Mouse (Mus musculus) lung, embryonic 16.5 days (tissue): ENCODE results near the gene Commd1. TPM values are rescaled to one million over a fixed set of nuclear protein-coding genes. Genes with fewer than 3 reads are reported as not detected.

Experiments
- ATAC-seq: fragments of 200-750 bp; cut with Nextera tagmentation; 2 replicates; pipeline ENCODE4 v1.8.0; 2017; ENCODE audit warnings: low read depth, mild to moderate bottlenecking, moderate library complexity
- H3K27ac ChIP-seq: fragments of 300-500 bp; sonication (generic); 2 replicates; pipeline ENCODE4 v1.5.1; 2014; ENCODE audit warnings: mild to moderate bottlenecking, control low read depth, low read length
- H3K27me3 ChIP-seq: fragments of 300-500 bp; sonication (generic); 2 replicates; pipeline ENCODE4 v1.6.1; 2014; ENCODE audit warnings: low read depth, low read length, mixed read lengths; ENCODE audit not compliant: control insufficient read depth, insufficient read depth
- H3K36me3 ChIP-seq: fragments of 300-500 bp; sonication (generic); 2 replicates; pipeline ENCODE4 v1.6.1; 2014; ENCODE audit warnings: low read length; ENCODE audit not compliant: control insufficient read depth, insufficient read depth
- H3K4me1 ChIP-seq: fragments of 300-500 bp; sonication (generic); replicated peaks from 2 replicates; pipeline ENCODE4 v1.6.1; 2014; ENCODE audit warnings: low read length, mixed read lengths; ENCODE audit not compliant: control insufficient read depth, insufficient read depth
- H3K4me2 ChIP-seq: fragments of 300-500 bp; sonication (generic); 2 replicates; pipeline ENCODE4 v1.6.1; 2014; ENCODE audit warnings: low read depth, low read length, control low read depth
- H3K4me3 ChIP-seq: fragments of 300-500 bp; sonication (generic); 2 replicates; pipeline ENCODE4 v1.5.1; 2014; ENCODE audit warnings: mild to moderate bottlenecking, low read length, control low read depth
- H3K9ac ChIP-seq: fragments of 300-500 bp; sonication (generic); 2 replicates; pipeline ENCODE4 v1.6.1; 2014; ENCODE audit warnings: low read length, control low read depth
- H3K9me3 ChIP-seq: fragments of 300-500 bp; sonication (generic); 2 replicates; pipeline ENCODE4 v1.6.1; 2016; ENCODE audit warnings: low read length; ENCODE audit not compliant: control insufficient read depth
- WGBS: fragments of 180-500 bp; shearing (Covaris S2); extraction: QIAGEN DNeasy Blood & Tissue Kit; methylation state at CpG from one replicate; pipeline ENCODE4 v1.1.7; 2014; 5-methylcytosine and 5-hydroxymethylcytosine counted together
- polyA plus RNA-seq: library from polyadenylated mRNA; unstranded; fragments of >200 nt; fragmentation: Nextera tagmentation; extraction: Ambion mirVana; gene quantifications from 2 replicates; pipeline ENCODE4 v1.2.1, GENCODE M21; 2015

The Commd1 gene
- polyA plus RNA-seq, 1 experiment from 2014 or later, result 381 TPM

DNA sequence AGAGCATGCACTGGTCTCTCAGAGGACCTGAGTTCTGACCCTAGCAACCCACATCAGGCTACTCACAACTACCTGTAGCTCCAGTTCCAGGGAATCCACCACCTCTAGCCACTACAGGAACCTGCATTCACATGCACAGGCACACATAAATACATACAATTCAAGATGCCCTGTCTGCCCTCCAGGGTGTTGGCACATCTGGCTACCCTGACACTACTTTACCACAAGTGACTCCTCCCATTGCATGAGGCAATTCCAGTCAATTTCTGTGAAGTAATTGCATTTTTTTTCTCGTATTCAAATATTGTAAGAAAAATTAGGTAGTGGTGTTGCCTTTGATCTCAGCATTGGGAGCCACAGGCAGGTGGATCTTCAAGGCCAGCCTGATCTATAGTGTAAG, 3.0 kb downstream of the Commd1 start:
- Histone ChIP-seq H3K27me3 (no peaks in the 10 kb centered on the region), H3K9me3 (peaks cover 1% of the 10 kb centered on the region; the same call in 1 of the 2 replicates), H3K36me3 (peaks cover 6% of the 10 kb centered on the region; the same call in 1 of the 2 replicates), H3K27ac (no peak overlapping the region), H3K4me2 (no peak overlapping the region), H3K9ac (no peak overlapping the region), H3K4me1 (peaks cover 13% of the 10 kb centered on the region), H3K4me3 (no peak overlapping the region)
- no peak for ATAC-seq
- WGBS, result 77% methylated on average over 1 of the region's 1 CpGs

DNA sequence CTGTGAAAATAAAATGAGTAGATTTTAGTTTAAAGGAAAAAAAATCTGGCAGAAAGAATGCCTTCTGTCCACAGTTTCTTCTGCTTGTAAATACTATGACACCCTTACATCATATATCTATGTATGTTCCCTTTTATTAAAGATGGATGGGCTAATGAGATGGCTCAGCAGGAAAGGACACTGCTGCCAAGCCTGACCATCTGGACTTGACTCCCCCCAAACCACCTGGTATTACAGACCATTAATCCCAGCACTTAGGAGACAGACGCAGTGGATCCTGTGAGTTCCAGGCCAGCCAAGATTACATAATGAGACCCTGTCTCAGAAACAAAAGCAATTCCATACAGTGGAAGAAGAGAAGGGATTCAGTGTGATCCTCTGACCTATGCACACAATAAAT, 3.5 kb downstream of the Commd1 start:
- 56% methylated on average over 1 of the region's 1 CpGs for WGBS
- peaks cover 3% of the 10 kb centered on the region; the same call in 1 of the 2 replicates for H3K9me3 ChIP-seq

GRCm38 (mm10) chr11:22978215-22978614, 4.0 kb downstream of the Commd1 start:
- Histone ChIP-seq H3K4me1 (peaks cover 16% of the 10 kb centered on the region), H3K27me3 (no peaks in the 10 kb centered on the region), H3K27ac (no peak overlapping the region), H3K36me3 (peaks cover 12% of the 10 kb centered on the region; the same call in 1 of the 2 replicates), H3K4me2 (no peak overlapping the region), H3K9me3 (peaks cover 3% of the 10 kb centered on the region; the same call in 1 of the 2 replicates), H3K4me3 (no peak overlapping the region), H3K9ac (no peak overlapping the region)
- ATAC-seq, result no peak
- 92% methylated on average over 3 of the region's 3 CpGs for WGBS

More for the DNA sequence above, 3.5 kb downstream of the Commd1 start:
- H3K27ac ChIP-seq, result no peak overlapping the region
- ATAC-seq, result no peak
- H3K27me3 ChIP-seq, result no peaks in the 10 kb centered on the region
- peaks cover 16% of the 10 kb centered on the region for H3K4me1 ChIP-seq
- H3K4me3 ChIP-seq, result no peak overlapping the region
- peaks cover 11% of the 10 kb centered on the region; the same call in 1 of the 2 replicates for H3K36me3 ChIP-seq
- H3K4me2 ChIP-seq, result no peak overlapping the region
- H3K9ac ChIP-seq, result no peak overlapping the region

DNA sequence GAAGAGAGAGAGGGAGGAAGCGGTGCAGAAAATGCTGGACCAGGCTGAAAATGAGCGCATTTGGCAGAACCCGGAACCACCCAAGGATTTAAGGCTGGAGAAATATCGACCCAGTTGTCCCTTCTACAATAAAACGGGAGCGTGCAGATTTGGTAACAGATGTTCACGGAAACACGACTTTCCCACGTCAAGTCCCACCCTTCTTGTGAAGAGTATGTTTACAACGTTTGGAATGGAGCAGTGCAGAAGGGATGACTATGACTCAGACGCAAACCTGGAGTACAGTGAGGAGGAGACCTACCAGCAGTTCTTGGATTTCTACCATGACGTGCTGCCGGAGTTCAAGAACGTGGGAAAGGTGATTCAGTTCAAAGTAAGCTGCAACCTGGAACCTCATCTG, 8.6 kb downstream of the Commd1 start:
- Histone ChIP-seq H3K27me3 (no peaks in the 10 kb centered on the region), H3K4me2 (peak overlapping the region; percentile 61), H3K4me3 (peak overlapping the region; percentile 64), H3K9ac (peak overlapping the region; percentile 63), H3K4me1 (peaks cover 9% of the 10 kb centered on the region; the same call in 1 of the 2 replicates), H3K27ac (peak overlapping the region; percentile 60), H3K36me3 (peaks cover 17% of the 10 kb centered on the region; the same call in 1 of the 2 replicates), H3K9me3 (peaks cover 19% of the 10 kb centered on the region)
- 45% methylated on average over 14 of the region's 14 CpGs for WGBS
- ATAC-seq, result no peak

DNA sequence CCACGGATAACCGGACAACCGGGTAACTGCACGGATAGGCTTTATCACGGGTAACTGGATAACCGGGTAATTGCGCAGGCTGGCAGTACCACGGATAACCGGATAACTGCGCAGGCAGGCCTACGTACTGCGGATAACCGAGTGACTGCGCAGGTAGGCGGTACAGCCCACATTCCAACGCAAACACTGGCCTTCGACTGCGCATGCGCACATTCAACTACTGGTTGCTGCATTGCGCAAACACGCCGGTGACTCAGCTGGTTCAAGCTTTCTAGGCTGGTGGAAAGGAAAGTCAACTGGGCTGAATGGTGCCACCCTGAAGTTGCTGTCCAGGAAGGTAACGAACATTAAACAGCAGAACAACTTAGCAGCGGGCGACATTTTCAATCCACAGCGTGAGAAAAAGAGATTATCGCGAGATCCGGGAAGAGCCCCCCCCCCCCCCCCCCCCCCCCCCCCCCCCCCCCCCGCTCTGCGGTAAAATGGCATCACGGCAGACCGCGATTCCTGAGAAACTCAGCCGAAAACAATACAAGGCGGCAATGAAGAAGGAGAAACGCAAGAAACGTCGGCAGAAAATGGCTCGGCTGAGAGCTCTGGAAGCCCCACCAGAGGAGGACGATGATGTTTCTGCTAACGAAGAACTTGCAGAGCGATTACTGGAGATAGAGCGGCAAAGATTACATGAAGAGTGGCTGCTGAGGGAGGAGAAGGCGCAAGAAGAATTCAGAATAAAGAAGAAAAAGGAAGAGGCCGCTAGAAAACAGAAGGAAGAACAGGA, 9.2 kb downstream of the Commd1 start:
- ATAC-seq, result peak; percentile 72
- Histone ChIP-seq H3K36me3 (peaks cover 17% of the 10 kb centered on the region; the same call in 1 of the 2 replicates), H3K27me3 (no peaks in the 10 kb centered on the region), H3K27ac (peak overlapping the region; percentile 78), H3K4me1 (peaks cover 9% of the 10 kb centered on the region; the same call in 1 of the 2 replicates), H3K9me3 (peaks cover 19% of the 10 kb centered on the region), H3K4me2 (peak overlapping the region; percentile 71), H3K4me3 (peak overlapping the region; percentile 64), H3K9ac (peak overlapping the region; percentile 71)
- 49% methylated on average over 42 of the region's 46 CpGs for WGBS

DNA sequence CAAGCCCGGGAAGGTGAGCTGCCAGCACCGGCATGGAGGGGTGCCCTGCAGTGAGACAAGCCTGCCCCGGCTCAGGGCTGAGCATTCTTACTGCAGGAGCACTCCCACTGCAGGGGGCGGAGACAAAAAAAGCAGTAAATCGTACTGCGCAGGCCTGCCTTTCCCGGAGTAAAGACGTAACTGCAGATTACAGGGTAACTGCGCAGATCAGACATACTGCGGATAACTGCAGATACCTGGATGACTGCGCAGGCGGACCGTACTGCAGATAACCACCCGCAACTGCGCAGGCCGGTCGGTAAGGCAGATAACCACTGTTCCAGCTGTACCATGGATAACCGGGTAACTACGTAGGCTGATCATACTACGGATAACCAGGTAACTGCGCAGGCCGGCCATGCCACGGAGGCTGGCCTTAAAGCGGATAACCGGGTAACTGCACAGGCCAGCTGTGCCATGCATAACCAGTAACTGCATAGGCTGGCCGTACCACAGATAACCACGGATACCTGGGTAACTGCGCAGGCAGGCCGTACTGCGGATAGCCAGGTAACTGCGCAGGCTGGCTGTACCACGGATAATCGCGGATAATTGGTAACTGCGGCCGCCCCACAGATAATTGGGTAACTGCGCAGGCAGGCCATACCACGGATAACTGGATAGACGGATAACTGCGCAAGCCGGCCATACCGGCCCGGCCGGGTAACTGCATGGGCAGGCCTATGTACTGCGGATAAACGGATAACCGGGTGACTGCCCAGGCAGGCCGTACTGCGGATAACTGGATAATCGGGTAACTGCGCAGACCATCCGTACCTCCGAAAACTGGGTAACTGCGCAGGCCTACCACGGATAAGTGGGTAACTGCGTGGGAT, 10.1 kb downstream of the Commd1 start, which contains the start of gene Zrsr1:
Gene Zrsr1 (plus strand): TSS at position 171 of the 875 bp plus-strand sequence.
- Histone ChIP-seq H3K27ac (peak within 1 kb of the TSS; percentile 78), H3K36me3 (peaks cover 15% of the 10 kb centered on the region; the same call in 1 of the 2 replicates), H3K27me3 (no peaks in the 10 kb centered on the region), H3K4me1 (peaks cover 9% of the 10 kb centered on the region; the same call in 1 of the 2 replicates), H3K4me3 (peak within 1 kb of the TSS; percentile 64), H3K9ac (peak within 1 kb of the TSS; percentile 71), H3K4me2 (peak within 1 kb of the TSS; percentile 71), H3K9me3 (peaks cover 23% of the 10 kb centered on the region)
- WGBS, result 49% methylated on average over 56 of the region's 56 CpGs
- ATAC-seq, result peak; percentile 81

GRCm38 (mm10) chr11:22970546-22970945, 11.6 kb downstream of the Commd1 start:
- no peak overlapping the region for H3K9ac ChIP-seq
- H3K4me3 ChIP-seq, result no peak overlapping the region
- H3K4me2 ChIP-seq, result no peak overlapping the region
- no peak for ATAC-seq
- 92% methylated on average over 1 of the region's 1 CpGs for WGBS
- H3K9me3 ChIP-seq, result peaks cover 25% of the 10 kb centered on the region
- peaks cover 8% of the 10 kb centered on the region; the same call in 1 of the 2 replicates for H3K4me1 ChIP-seq
- H3K36me3 ChIP-seq, result peaks cover 21% of the 10 kb centered on the region; the same call in 1 of the 2 replicates
- H3K27ac ChIP-seq, result no peak overlapping the region
- H3K27me3 ChIP-seq, result no peaks in the 10 kb centered on the region

- peaks cover 25% of the 10 kb centered on the region for H3K9me3 ChIP-seq
Measured at GRCm38 (mm10) chr11:22969486-22969885, 12.7 kb downstream of the Commd1 start.

More at GRCm38 (mm10) chr11:22969486-22969885, 12.7 kb downstream of the Commd1 start:
- H3K9ac ChIP-seq, result no peak overlapping the region
- no peak for ATAC-seq
- H3K4me2 ChIP-seq, result no peak overlapping the region
- no peaks in the 10 kb centered on the region for H3K27me3 ChIP-seq
- no peak overlapping the region for H3K4me3 ChIP-seq
- peaks cover 5% of the 10 kb centered on the region; the same call in 1 of the 2 replicates for H3K4me1 ChIP-seq
- 53% methylated on average over 6 of the region's 6 CpGs for WGBS
- H3K36me3 ChIP-seq, result peaks cover 21% of the 10 kb centered on the region; the same call in 1 of the 2 replicates
- no peak overlapping the region for H3K27ac ChIP-seq
